ENCODE assay signal across 9 mouse cellular contexts in genomic region chr10:125994855-125995254, GRCm38 (mm10). TPM values are rescaled to one million over a fixed set of nuclear protein-coding genes. Genes with fewer than 3 reads are reported as not detected.
DNase-seq lines count a peak whose midpoint lies in the region; ATAC-seq lines count a peak whose summit lies in the region.
"Had no signal": no experiment of that assay in that cellular context is flagged by ENCODE, and none has a peak within 500 bp of the region (broad histone marks: within the 10 kb centered on the region; RNA-seq: fewer than 3 reads in every experiment).

No protein-coding gene starts in this region.

- no peak overlapping the region for H3K9ac ChIP-seq in midbrain, embryonic 13.5 days (replicated peaks)
- H3K9ac ChIP-seq in midbrain, embryonic 16.5 days (ENCODE audit: low read depth, low read length): no peak overlapping the region

- H3K4me3 ChIP-seq in midbrain, embryonic 13.5 days (replicated peaks): no peak overlapping the region
- no peak overlapping the region for H3K4me3 ChIP-seq in midbrain, embryonic 16.5 days (ENCODE audit: low read depth, low read length)
- H3K4me3 ChIP-seq: myocyte had no signal

- WGBS in midbrain, embryonic 13.5 days: 90% methylated on average over 1 of the region's 1 CpGs
- WGBS in midbrain, embryonic 16.5 days: 88% methylated on average over 1 of the region's 1 CpGs

- ATAC-seq in CD4-positive, CD25-positive, alpha-beta regulatory T cell, adult 4 months: no peak
- ATAC-seq in midbrain, embryonic 13.5 days: 0 out of 2 replicates have a peak, but pooled peaks have one; percentile 45
- no peak for ATAC-seq in midbrain, embryonic 16.5 days
- ATAC-seq in erythroid progenitor cell, adult 5-6 weeks (replicated peaks; ENCODE audit: low FRiP score, poor library complexity, severe bottlenecking): no peak

- no peaks in the 10 kb centered on the region for H3K27me3 ChIP-seq in midbrain, embryonic 13.5 days
- no peaks in the 10 kb centered on the region for H3K27me3 ChIP-seq in midbrain, embryonic 16.5 days (ENCODE audit: control insufficient read depth, insufficient read depth, low read depth, low read length)

- H3K4me1 ChIP-seq in midbrain, embryonic 13.5 days (replicated peaks): peaks cover 19% of the 10 kb centered on the region
- H3K4me1 ChIP-seq in midbrain, embryonic 16.5 days (ENCODE audit: control insufficient read depth, insufficient read depth, low read length): peaks cover 10% of the 10 kb centered on the region

- H3K36me3 ChIP-seq in midbrain, embryonic 13.5 days: no peaks in the 10 kb centered on the region
- H3K36me3 ChIP-seq in midbrain, embryonic 16.5 days (ENCODE audit: control insufficient read depth, insufficient read depth, low read length): no peaks in the 10 kb centered on the region

- peak; percentile 3 for DNase-seq in CD4-positive, CD25-positive, alpha-beta regulatory T cell, adult 2 months (ENCODE audit: low read depth, low spot score)
- peak; percentile 27 to 42 for DNase-seq in gastrocnemius, adult 8-10 months (ENCODE audit: low spot score in 2 of 2)
- peak; percentile 59 to 67 for DNase-seq in kidney, postnatal 36 days
- DNase-seq in mesoderm, embryonic 11.5 days (ENCODE audit: low read depth, low spot score): peak; percentile 45

- H3K4me2 ChIP-seq in midbrain, embryonic 13.5 days (replicated peaks): no peak overlapping the region
- no peak overlapping the region for H3K4me2 ChIP-seq in midbrain, embryonic 16.5 days (ENCODE audit: low read length)

- H3K9me3 ChIP-seq in midbrain, embryonic 13.5 days: no peaks in the 10 kb centered on the region
- H3K9me3 ChIP-seq in midbrain, embryonic 16.5 days (replicated peaks; ENCODE audit: control insufficient read depth, low read length, poor library complexity, severe bottlenecking): no peaks in the 10 kb centered on the region

- H3K27ac ChIP-seq in midbrain, embryonic 13.5 days: no peak overlapping the region
- no peak overlapping the region for H3K27ac ChIP-seq in midbrain, embryonic 16.5 days (ENCODE audit: low read length)

RNA-seq across cellular contexts. Expression of gene Lrig3, which starts 28.9 kb away (rescaled TPM):
- polyA plus RNA-seq in CD4-positive, CD25-positive, alpha-beta regulatory T cell, adult 4 months (2017; shearing (Covaris generic)): under 1 TPM; 0.16 TPM
- polyA plus RNA-seq in midbrain, embryonic 13.5 days (2015; fragmentation: Nextera tagmentation; extraction: Ambion mirVana): 3.6 and 4.0 TPM in 2 replicates
- 2.7 and 2.9 TPM in 2 replicates for polyA plus RNA-seq in midbrain, embryonic 16.5 days (2015; fragmentation: Nextera tagmentation; extraction: Ambion mirVana)
- 1 to 10 TPM; 3.0 to 4.0 (median 3.6) TPM for total RNA-seq in gastrocnemius, adult 8-10 months (2022)
- not detected in 2 replicates for total RNA-seq in erythroid progenitor cell, adult 5-6 weeks (2015; ENCODE audit: low replicate concordance)
- 0.39 TPM in 1 of 2 replicates, not detected in the other for total RNA-seq in erythroid progenitor cell, adult 5-6 weeks (2017; ENCODE audit: low replicate concordance)

Comparison
In these comparisons a context has a peak if more than half of its experiments do, and no peak if none do; other contexts are left out.
1. DNase-seq: peak in every context shown above with its lines; median percentile 63 in kidney, postnatal 36 days; 45 in mesoderm, embryonic 11.5 days; 34 in gastrocnemius, adult 8-10 months; 3 in CD4-positive, CD25-positive, alpha-beta regulatory T cell, adult 2 months.